ENCODE assay signal across 19 mouse cellular contexts in the genomic region with DNA sequence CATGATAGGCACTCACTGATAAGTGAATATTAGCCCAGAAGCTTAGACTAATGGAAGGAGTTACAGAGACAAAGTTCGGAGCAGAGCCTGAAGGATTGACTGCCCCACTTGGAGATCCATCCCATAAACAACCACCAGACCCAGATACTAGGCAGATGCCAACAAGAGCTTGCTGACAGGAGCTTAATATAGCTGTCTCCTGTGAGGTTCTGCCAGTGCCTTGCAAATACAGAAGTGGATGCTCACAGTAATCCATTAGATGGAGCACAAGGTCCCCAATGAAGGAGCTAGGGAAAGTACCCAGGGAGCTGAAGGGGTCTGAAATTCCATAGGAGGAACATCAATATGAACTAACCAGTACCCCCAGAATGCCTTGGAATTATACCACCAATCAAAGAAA.
A peak's percentile ranks its signal among the peaks of the same experiment; 100 is the strongest.
DNase-seq lines count a peak whose midpoint lies in the region.
"Had no signal": no experiment of that assay in that cellular context is flagged by ENCODE, and none has a peak within 500 bp of the region (broad histone marks: within the 10 kb centered on the region; RNA-seq: fewer than 3 reads in every experiment).

No protein-coding gene starts in this region.

- H3K9me3 ChIP-seq in heart, embryonic 10.5 days: no peaks in the 10 kb centered on the region
- H3K9me3 ChIP-seq: embryonic facial prominence, embryonic 13.5 days; embryonic facial prominence, embryonic 15.5 days; forebrain, embryonic 10.5 days; forebrain, embryonic 12.5 days had no signal

- no peaks in the 10 kb centered on the region for H3K27me3 ChIP-seq in heart, embryonic 10.5 days (ENCODE audit: insufficient read depth, poor library complexity, severe bottlenecking)
- H3K27me3 ChIP-seq: embryonic facial prominence, embryonic 13.5 days; embryonic facial prominence, embryonic 15.5 days; forebrain, embryonic 12.5 days had no signal

- peaks cover 6% of the 10 kb centered on the region; the same call in 1 of the 2 replicates for H3K4me1 ChIP-seq in heart, embryonic 10.5 days
- H3K4me1 ChIP-seq: embryonic facial prominence, embryonic 15.5 days; forebrain, embryonic 10.5 days; forebrain, embryonic 12.5 days had no signal

- WGBS in heart, embryonic 10.5 days: 58% methylated on average over 1 of the region's 1 CpGs

- no peak overlapping the region for H3K4me3 ChIP-seq in heart, embryonic 10.5 days
- H3K4me3 ChIP-seq: embryonic facial prominence, embryonic 13.5 days; embryonic facial prominence, embryonic 15.5 days; erythroblast, embryonic 14.5 days; forebrain, embryonic 10.5 days; forebrain, embryonic 12.5 days had no signal

- no peak overlapping the region for H3K27ac ChIP-seq in heart, embryonic 10.5 days
- H3K27ac ChIP-seq: embryonic facial prominence, embryonic 13.5 days; embryonic facial prominence, embryonic 15.5 days; forebrain, embryonic 10.5 days; forebrain, embryonic 12.5 days had no signal

- intact Hi-C loops in heart, postnatal 25 days (cut with DNase I): no loop called here

- DNase-seq in heart, adult 18-20 months: peak; percentile 17 to 49
- no peak for DNase-seq in heart, postnatal 25 days (ENCODE audit: low spot score)
- peak; percentile 11 to 32 for DNase-seq in heart, adult 9 months (ENCODE audit: low spot score in 2 of 2)
- DNase-seq in heart, embryonic 10.5 days (ENCODE audit: low spot score): no peak
- DNase-seq: adrenal gland, adult 2 months; adrenal gland, postnatal 10 days; adrenal gland, postnatal 25 days; cerebellum, adult 11 months; cerebellum, adult 18-20 months; cerebellum, adult 8-10 months; cerebellum, adult 9-11 months; cerebellum, postnatal 14 days; cerebellum, postnatal 36 days; embryo, embryonic 11 days had no signal

- H3K36me3 ChIP-seq in heart, embryonic 10.5 days: no peaks in the 10 kb centered on the region
- H3K36me3 ChIP-seq: embryonic facial prominence, embryonic 13.5 days; embryonic facial prominence, embryonic 15.5 days; forebrain, embryonic 10.5 days; forebrain, embryonic 12.5 days had no signal

Comparison
In these comparisons a context has a peak if more than half of its experiments do, and no peak if none do; other contexts are left out.
1. DNase-seq: peak in heart, adult 18-20 months (2 of 2) and heart, adult 9 months (2 of 2); none in heart, postnatal 25 days (single experiment) and heart, embryonic 10.5 days (single experiment).